Mouse (Mus musculus): Measurements from ENCODE around the gene Rnf13. TPM values are rescaled to one million over a fixed set of nuclear protein-coding genes. Genes with fewer than 3 reads are reported as not detected.

The Rnf13 gene
- 69.6 and 78.8 TPM in 2 replicates for polyA plus RNA-seq (2014; fragmentation: Nextera tagmentation; extraction: Ambion mirVana)

GRCm38 (mm10) chr3:57735511-57736370 is at the start of gene Rnf13:
Gene Rnf13 (plus strand): TSS chr3:57736062.
- under 1% methylated on average over 59 of the region's 59 CpGs for WGBS
- Histone ChIP-seq H3K27me3 (ENCODE audit: control insufficient read depth, insufficient read depth, low read length) (no peaks in the 10 kb centered on the region), H3K4me2 (replicated peaks; ENCODE audit: low read depth, low read length) (peak within 1 kb of the TSS; percentile 72), H3K9me3 (ENCODE audit: control insufficient read depth, low read length) (no peaks in the 10 kb centered on the region), H3K4me1 (ENCODE audit: control insufficient read depth, insufficient read depth, low read length) (no peaks in the 10 kb centered on the region), H3K9ac (ENCODE audit: low read depth, low read length) (peak within 1 kb of the TSS; percentile 74), H3K36me3 (ENCODE audit: control insufficient read depth, insufficient read depth, low read length) (no peaks in the 10 kb centered on the region), H3K27ac (ENCODE audit: low read depth, low read length) (peak within 1 kb of the TSS; percentile 93), H3K4me3 (ENCODE audit: low read length) (peak within 1 kb of the TSS; percentile 80)
- ATAC-seq (ENCODE audit: low FRiP score, low TSS enrichment) = peak; percentile 100

GRCm38 (mm10) chr3:57691772-57692171 is 44.1 kb upstream of the Rnf13 start:
- Histone ChIP-seq H3K4me3 (ENCODE audit: low read length) (no peak overlapping the region), H3K9ac (ENCODE audit: low read depth, low read length) (no peak overlapping the region), H3K9me3 (ENCODE audit: control insufficient read depth, low read length) (no peaks in the 10 kb centered on the region), H3K4me2 (replicated peaks; ENCODE audit: low read depth, low read length) (no peak overlapping the region), H3K27ac (ENCODE audit: low read depth, low read length) (no peak overlapping the region), H3K36me3 (ENCODE audit: control insufficient read depth, insufficient read depth, low read length) (no peaks in the 10 kb centered on the region), H3K27me3 (ENCODE audit: control insufficient read depth, insufficient read depth, low read length) (no peaks in the 10 kb centered on the region), H3K4me1 (ENCODE audit: control insufficient read depth, insufficient read depth, low read length) (no peaks in the 10 kb centered on the region)
- no peak for ATAC-seq (ENCODE audit: low FRiP score, low TSS enrichment)
- 91% methylated on average over 4 of the region's 4 CpGs for WGBS

GRCm38 (mm10) chr3:57692719-57693118 is 43.1 kb upstream of the Rnf13 start, which contains the start of gene Ankub1:
Gene Ankub1 (minus strand): TSS chr3:57692799.
- H3K27ac ChIP-seq (ENCODE audit: low read depth, low read length) = no peak within 1 kb of the TSS
- WGBS = 76% methylated on average over 2 of the region's 2 CpGs
- H3K27me3 ChIP-seq (ENCODE audit: control insufficient read depth, insufficient read depth, low read length) = no peaks in the 10 kb centered on the region
- no peaks in the 10 kb centered on the region for H3K36me3 ChIP-seq (ENCODE audit: control insufficient read depth, insufficient read depth, low read length)
- no peaks in the 10 kb centered on the region for H3K4me1 ChIP-seq (ENCODE audit: control insufficient read depth, insufficient read depth, low read length)
- no peaks in the 10 kb centered on the region for H3K9me3 ChIP-seq (ENCODE audit: control insufficient read depth, low read length)
- no peak within 1 kb of the TSS for H3K9ac ChIP-seq (ENCODE audit: low read depth, low read length)
- no peak within 1 kb of the TSS for H3K4me2 ChIP-seq (replicated peaks; ENCODE audit: low read depth, low read length)
- H3K4me3 ChIP-seq (ENCODE audit: low read length) = no peak within 1 kb of the TSS
- ATAC-seq (ENCODE audit: low FRiP score, low TSS enrichment) = no peak

GRCm38 (mm10) chr3:57696249-57696648 is 39.6 kb upstream of the Rnf13 start:
- Histone ChIP-seq H3K9me3 (ENCODE audit: control insufficient read depth, low read length) (no peaks in the 10 kb centered on the region), H3K27ac (ENCODE audit: low read depth, low read length) (no peak overlapping the region), H3K4me3 (ENCODE audit: low read length) (no peak overlapping the region), H3K4me2 (replicated peaks; ENCODE audit: low read depth, low read length) (no peak overlapping the region), H3K4me1 (ENCODE audit: control insufficient read depth, insufficient read depth, low read length) (no peaks in the 10 kb centered on the region), H3K36me3 (ENCODE audit: control insufficient read depth, insufficient read depth, low read length) (no peaks in the 10 kb centered on the region), H3K9ac (ENCODE audit: low read depth, low read length) (no peak overlapping the region), H3K27me3 (ENCODE audit: control insufficient read depth, insufficient read depth, low read length) (no peaks in the 10 kb centered on the region)
- ATAC-seq (ENCODE audit: low FRiP score, low TSS enrichment) = no peak
- 83% methylated on average over 4 of the region's 4 CpGs for WGBS

GRCm38 (mm10) chr3:57696779-57697178 is 39.1 kb upstream of the Rnf13 start:
- H3K36me3 ChIP-seq (ENCODE audit: control insufficient read depth, insufficient read depth, low read length) = no peaks in the 10 kb centered on the region
- no peak for ATAC-seq (ENCODE audit: low FRiP score, low TSS enrichment)
- H3K27me3 ChIP-seq (ENCODE audit: control insufficient read depth, insufficient read depth, low read length) = no peaks in the 10 kb centered on the region
- no peaks in the 10 kb centered on the region for H3K9me3 ChIP-seq (ENCODE audit: control insufficient read depth, low read length)
- no peak overlapping the region for H3K27ac ChIP-seq (ENCODE audit: low read depth, low read length)
- no peak overlapping the region for H3K4me2 ChIP-seq (replicated peaks; ENCODE audit: low read depth, low read length)
- WGBS = 92% methylated on average over 9 of the region's 9 CpGs
- H3K4me3 ChIP-seq (ENCODE audit: low read length) = no peak overlapping the region
- no peaks in the 10 kb centered on the region for H3K4me1 ChIP-seq (ENCODE audit: control insufficient read depth, insufficient read depth, low read length)
- H3K9ac ChIP-seq (ENCODE audit: low read depth, low read length) = no peak overlapping the region

GRCm38 (mm10) chr3:57714151-57714550 is 21.7 kb upstream of the Rnf13 start:
- WGBS = 89% methylated on average over 6 of the region's 6 CpGs
- H3K9ac ChIP-seq (ENCODE audit: low read depth, low read length) = no peak overlapping the region
- no peaks in the 10 kb centered on the region for H3K4me1 ChIP-seq (ENCODE audit: control insufficient read depth, insufficient read depth, low read length)
- no peak for ATAC-seq (ENCODE audit: low FRiP score, low TSS enrichment)
- no peak overlapping the region for H3K27ac ChIP-seq (ENCODE audit: low read depth, low read length)
- no peak overlapping the region for H3K4me2 ChIP-seq (replicated peaks; ENCODE audit: low read depth, low read length)
- H3K36me3 ChIP-seq (ENCODE audit: control insufficient read depth, insufficient read depth, low read length) = no peaks in the 10 kb centered on the region
- H3K9me3 ChIP-seq (ENCODE audit: control insufficient read depth, low read length) = no peaks in the 10 kb centered on the region
- no peaks in the 10 kb centered on the region for H3K27me3 ChIP-seq (ENCODE audit: control insufficient read depth, insufficient read depth, low read length)
- H3K4me3 ChIP-seq (ENCODE audit: low read length) = no peak overlapping the region

GRCm38 (mm10) chr3:57732206-57732915 is 3.5 kb upstream of the Rnf13 start:
- H3K4me3 ChIP-seq (ENCODE audit: low read length) = no peak overlapping the region
- no peaks in the 10 kb centered on the region for H3K36me3 ChIP-seq (ENCODE audit: control insufficient read depth, insufficient read depth, low read length)
- H3K4me1 ChIP-seq (ENCODE audit: control insufficient read depth, insufficient read depth, low read length) = no peaks in the 10 kb centered on the region
- no peak overlapping the region for H3K27ac ChIP-seq (ENCODE audit: low read depth, low read length)
- no peaks in the 10 kb centered on the region for H3K9me3 ChIP-seq (ENCODE audit: control insufficient read depth, low read length)
- H3K4me2 ChIP-seq (replicated peaks; ENCODE audit: low read depth, low read length) = no peak overlapping the region
- 88% methylated on average over 5 of the region's 5 CpGs for WGBS
- H3K27me3 ChIP-seq (ENCODE audit: control insufficient read depth, insufficient read depth, low read length) = no peaks in the 10 kb centered on the region
- ATAC-seq (ENCODE audit: low FRiP score, low TSS enrichment) = no peak
- H3K9ac ChIP-seq (ENCODE audit: low read depth, low read length) = no peak overlapping the region

- Histone ChIP-seq H3K27ac (ENCODE audit: low read depth, low read length) (peak overlapping the region; percentile 93), H3K9ac (ENCODE audit: low read depth, low read length) (peak overlapping the region; percentile 74), H3K4me1 (ENCODE audit: control insufficient read depth, insufficient read depth, low read length) (no peaks in the 10 kb centered on the region), H3K4me2 (replicated peaks; ENCODE audit: low read depth, low read length) (peak overlapping the region; percentile 72), H3K9me3 (ENCODE audit: control insufficient read depth, low read length) (no peaks in the 10 kb centered on the region), H3K27me3 (ENCODE audit: control insufficient read depth, insufficient read depth, low read length) (no peaks in the 10 kb centered on the region), H3K36me3 (ENCODE audit: control insufficient read depth, insufficient read depth, low read length) (no peaks in the 10 kb centered on the region), H3K4me3 (ENCODE audit: low read length) (peak overlapping the region; percentile 80)
- WGBS = 1% methylated on average over 13 of the region's 13 CpGs
- ATAC-seq (ENCODE audit: low FRiP score, low TSS enrichment) = no peak
Observed at GRCm38 (mm10) chr3:57736419-57737095, 695 bp downstream of the Rnf13 start.
